Mouse (Mus musculus): ENCODE measurements around the gene Tppp. TPM values are rescaled to one million over a fixed set of nuclear protein-coding genes. Genes with fewer than 3 reads are reported as not detected.

Tppp gene
- polyA plus RNA-seq, 1 experiment, result 4.3 TPM

GRCm38 (mm10) chr13:74073369-74073768 is 64.2 kb downstream of the Tppp start:
- Histone ChIP-seq H3K36me3 (ENCODE audit: control insufficient read depth, insufficient read depth, low read length) (no peaks in the 10 kb centered on the region), H3K27ac (ENCODE audit: insufficient read depth, low read depth, low read length) (no peak overlapping the region), H3K27me3 (replicated peaks; ENCODE audit: control insufficient read depth, insufficient read depth, low read length) (no peaks in the 10 kb centered on the region), H3K4me1 (ENCODE audit: control insufficient read depth, insufficient read depth, low read length) (no peaks in the 10 kb centered on the region), H3K4me3 (ENCODE audit: insufficient read depth, low read depth, low read length) (no peak overlapping the region)
- TF ChIP-seq POLR2A (IDR thresholded peaks at IDR 0.05; ENCODE audit: low read depth, low read length) (no peak), CTCF (conservative IDR thresholded peaks at IDR 0.05; ENCODE audit: insufficient read depth, insufficient read length, low read depth, low read length) (no peak)
- DNase-seq, result no peak
- 82% methylated on average over 7 of the region's 7 CpGs for WGBS

Other genes starting within 250 kb of the Tppp start
- gene Nkd2, start 161.8 kb upstream of the Tppp start, polyA plus RNA-seq (2012; rRNA removed), result 1.2 and 1.3 TPM in 2 replicates
- gene Trip13, start 71.6 kb upstream of the Tppp start, polyA plus RNA-seq (2012; rRNA removed), result 0.22 and 0.25 TPM in 2 replicates
- gene Brd9, start 71.6 kb upstream of the Tppp start, polyA plus RNA-seq (2012; rRNA removed), result 18.0 and 20.2 TPM in 2 replicates
- gene Zdhhc11, start 45.6 kb upstream of the Tppp start, polyA plus RNA-seq (2012; rRNA removed), result not detected in 2 replicates
- gene Cep72, start 52.9 kb downstream of the Tppp start, polyA plus RNA-seq (2012; rRNA removed), result 1.8 and 2.2 TPM in 2 replicates
- gene Slc9a3, start 112.0 kb downstream of the Tppp start, polyA plus RNA-seq (2012; rRNA removed), result 76.3 and 90.9 TPM in 2 replicates
- gene Exoc3, start 199.3 kb downstream of the Tppp start, polyA plus RNA-seq (2012; rRNA removed), result 48.0 and 56.4 TPM in 2 replicates

All from kidney, adult 2 months (tissue).